Mouse (Mus musculus) forebrain, embryonic 14.5 days (tissue): ENCODE data around the gene Ehbp1l1. TPM values are rescaled to one million over a fixed set of nuclear protein-coding genes. Genes with fewer than 3 reads are reported as not detected.

Experiments
- ATAC-seq: fragments of 200-750 bp; cut with Nextera tagmentation; 2 replicates; pipeline ENCODE4 v1.8.0; 2017; ENCODE audit warnings: mild to moderate bottlenecking, moderate library complexity
- DNase-seq: peaks from one replicate; pipeline ENCODE4 v3.0.0-alpha.2; 2015; ENCODE audit warnings: low spot score
- H3K27ac ChIP-seq: fragments of 300-500 bp; sonication (generic); 2 replicates; pipeline ENCODE4 v1.5.1; 2014; ENCODE audit warnings: low read depth, mild to moderate bottlenecking, control low read depth, low read length, moderate library complexity
- H3K27me3 ChIP-seq: fragments of 300-500 bp; sonication (generic); replicated peaks from 2 replicates; pipeline ENCODE4 v1.6.1; 2014; ENCODE audit warnings: low read length, control low read depth, mixed read lengths; ENCODE audit not compliant: control insufficient read depth, insufficient read depth
- H3K36me3 ChIP-seq: fragments of 300-500 bp; sonication (generic); 2 replicates; pipeline ENCODE4 v1.6.1; 2014; ENCODE audit warnings: low read length, control low read depth; ENCODE audit not compliant: control insufficient read depth, insufficient read depth
- H3K4me1 ChIP-seq: fragments of 300-500 bp; sonication (generic); 2 replicates; pipeline ENCODE4 v1.6.1; 2014; ENCODE audit warnings: antibody characterized with exemption, low read length, control low read depth; ENCODE audit not compliant: control insufficient read depth, insufficient read depth
- H3K4me2 ChIP-seq: fragments of 300-500 bp; sonication (generic); 2 replicates; pipeline ENCODE4 v1.6.1; 2014; ENCODE audit warnings: mild to moderate bottlenecking, control low read depth, low read length
- H3K4me3 ChIP-seq: fragments of 300-500 bp; sonication (generic); 2 replicates; pipeline ENCODE4 v1.5.1; 2014; ENCODE audit warnings: low read depth, low read length, control low read depth
- H3K9ac ChIP-seq: fragments of 300-500 bp; sonication (generic); 2 replicates; pipeline ENCODE4 v1.6.1; 2014; ENCODE audit warnings: mild to moderate bottlenecking, low read length, control low read depth, moderate library complexity
- H3K9me3 ChIP-seq: fragments of 300-500 bp; sonication (generic); replicated peaks from 2 replicates; pipeline ENCODE4 v1.6.1; 2016; ENCODE audit warnings: low read length, control low read depth, mixed read lengths; ENCODE audit not compliant: control insufficient read depth
- WGBS: fragments of 180-500 bp; shearing (Covaris S2); extraction: QIAGEN DNeasy Blood & Tissue Kit; methylation state at CpG from one replicate; pipeline ENCODE4 v1.1.7; 2014; 5-methylcytosine and 5-hydroxymethylcytosine counted together
- polyA plus RNA-seq: library from polyadenylated mRNA; unstranded; fragments of >200 nt; fragmentation: Nextera tagmentation; extraction: Ambion mirVana; gene quantifications from 2 replicates; pipeline ENCODE4 v1.2.1, GENCODE M21; 2014

The Ehbp1l1 gene
- polyA plus RNA-seq, 1 experiment from 2014 or later: 7.0 TPM

- no peaks in the 10 kb centered on the region for H3K27me3 ChIP-seq
- H3K4me1 ChIP-seq: no peaks in the 10 kb centered on the region
- no peak for ATAC-seq
- H3K27ac ChIP-seq: no peak within 1 kb of the TSS
- no peaks in the 10 kb centered on the region for H3K9me3 ChIP-seq
- H3K4me3 ChIP-seq: no peak within 1 kb of the TSS
- no peak within 1 kb of the TSS for H3K9ac ChIP-seq
- 79% methylated on average over 17 of the region's 17 CpGs for WGBS
- no peak within 1 kb of the TSS for H3K4me2 ChIP-seq
- peaks cover 72% of the 10 kb centered on the region for H3K36me3 ChIP-seq
- DNase-seq: no peak
These were observed 21.8 kb downstream of the Ehbp1l1 start, which contains the start of gene Kcnk7 for GRCm38 (mm10) chr19:5704163-5704800. Kcnk7 (plus strand) TSS chr19:5704367.

- no peaks in the 10 kb centered on the region for H3K9me3 ChIP-seq
- peak; percentile 68 for DNase-seq
- H3K27me3 ChIP-seq: no peaks in the 10 kb centered on the region
- peak; percentile 83 for ATAC-seq
- peak overlapping the region; percentile 51 for H3K9ac ChIP-seq
- H3K4me1 ChIP-seq: peaks cover 8% of the 10 kb centered on the region
- peak overlapping the region; percentile 31 for H3K4me3 ChIP-seq
- 5% methylated on average over 41 of the region's 41 CpGs for WGBS
- H3K4me2 ChIP-seq: peak overlapping the region; percentile 58
- H3K36me3 ChIP-seq: peaks cover 88% of the 10 kb centered on the region
- H3K27ac ChIP-seq: no peak overlapping the region
These were observed 30.2 kb downstream of the Ehbp1l1 start for GRCm38 (mm10) chr19:5695849-5696462.

GRCm38 (mm10) chr19:5693801-5694200 is 32.3 kb downstream of the Ehbp1l1 start:
- H3K9me3 ChIP-seq: no peaks in the 10 kb centered on the region
- H3K4me1 ChIP-seq: peaks cover 16% of the 10 kb centered on the region
- H3K36me3 ChIP-seq: peaks cover 72% of the 10 kb centered on the region
- H3K27me3 ChIP-seq: no peaks in the 10 kb centered on the region
- H3K4me3 ChIP-seq: no peak overlapping the region
- 83% methylated on average over 6 of the region's 6 CpGs for WGBS
- no peak for DNase-seq
- H3K9ac ChIP-seq: 0 out of 2 replicates have a peak overlapping the region, but pooled peaks have one; percentile 8
- H3K4me2 ChIP-seq: no peak overlapping the region
- ATAC-seq: no peak
- no peak overlapping the region for H3K27ac ChIP-seq

- WGBS: 86% methylated on average over 10 of the region's 10 CpGs
- no peaks in the 10 kb centered on the region for H3K27me3 ChIP-seq
- no peak for DNase-seq
- H3K27ac ChIP-seq: 0 out of 2 replicates have a peak overlapping the region, but pooled peaks have one; percentile 27
- no peaks in the 10 kb centered on the region for H3K9me3 ChIP-seq
- peaks cover 17% of the 10 kb centered on the region for H3K4me1 ChIP-seq
- H3K36me3 ChIP-seq: peaks cover 63% of the 10 kb centered on the region
- H3K4me3 ChIP-seq: no peak overlapping the region
- H3K9ac ChIP-seq: peak overlapping the region; percentile 32; the same call in 1 of the 2 replicates
- no peak for ATAC-seq
- H3K4me2 ChIP-seq: 0 out of 2 replicates have a peak overlapping the region, but pooled peaks have one; percentile 4
These were observed 33.2 kb downstream of the Ehbp1l1 start for GRCm38 (mm10) chr19:5692913-5693396.

- no peaks in the 10 kb centered on the region for H3K9me3 ChIP-seq
- peak overlapping the region; percentile 40 for H3K9ac ChIP-seq
- H3K27ac ChIP-seq: peak overlapping the region; percentile 27; the same call in 1 of the 2 replicates
- DNase-seq: no peak
- peaks cover 57% of the 10 kb centered on the region for H3K36me3 ChIP-seq
- H3K4me2 ChIP-seq: peak overlapping the region; percentile 4; the same call in 1 of the 2 replicates
- ATAC-seq: no peak
- H3K4me3 ChIP-seq: no peak overlapping the region
- H3K27me3 ChIP-seq: no peaks in the 10 kb centered on the region
- 74% methylated on average over 10 of the region's 10 CpGs for WGBS
- H3K4me1 ChIP-seq: peaks cover 23% of the 10 kb centered on the region
These were observed 33.8 kb downstream of the Ehbp1l1 start for GRCm38 (mm10) chr19:5692086-5692912.

- no peaks in the 10 kb centered on the region for H3K27me3 ChIP-seq
- 0 out of 2 replicates have a peak overlapping the region, but pooled peaks have one; percentile 89 for H3K4me3 ChIP-seq
- WGBS: 93% methylated on average over 5 of the region's 5 CpGs
- no peak overlapping the region for H3K27ac ChIP-seq
- H3K9ac ChIP-seq: peak overlapping the region; percentile 40
- peak overlapping the region; percentile 100 for H3K4me2 ChIP-seq
- no peaks in the 10 kb centered on the region for H3K9me3 ChIP-seq
- ATAC-seq: no peak
- no peak for DNase-seq
- peaks cover 24% of the 10 kb centered on the region for H3K4me1 ChIP-seq
- peaks cover 54% of the 10 kb centered on the region for H3K36me3 ChIP-seq
These were observed 34.5 kb downstream of the Ehbp1l1 start for GRCm38 (mm10) chr19:5691601-5692000.

- H3K36me3 ChIP-seq: peaks cover 55% of the 10 kb centered on the region
- DNase-seq (no peak), ATAC-seq (no peak)
- peak overlapping the region; percentile 89 for H3K4me3 ChIP-seq
- H3K27me3 ChIP-seq: no peaks in the 10 kb centered on the region
- WGBS: 77% methylated on average over 15 of the region's 15 CpGs
- peak overlapping the region; percentile 84 for H3K9ac ChIP-seq
- peak overlapping the region; percentile 61; the same call in 1 of the 2 replicates for H3K27ac ChIP-seq
- H3K4me1 ChIP-seq: peaks cover 21% of the 10 kb centered on the region
- H3K9me3 ChIP-seq: no peaks in the 10 kb centered on the region
- H3K4me2 ChIP-seq: peak overlapping the region; percentile 100
These were observed 35.8 kb downstream of the Ehbp1l1 start for GRCm38 (mm10) chr19:5690343-5690735.

GRCm38 (mm10) chr19:5689565-5690342 is 36.4 kb downstream of the Ehbp1l1 start:
- Histone ChIP-seq H3K4me3 (peak overlapping the region; percentile 89), H3K36me3 (peaks cover 55% of the 10 kb centered on the region), H3K4me1 (peaks cover 21% of the 10 kb centered on the region), H3K27me3 (no peaks in the 10 kb centered on the region), H3K27ac (peak overlapping the region; percentile 61), H3K9me3 (no peaks in the 10 kb centered on the region), H3K9ac (peak overlapping the region; percentile 84), H3K4me2 (peak overlapping the region; percentile 100)
- WGBS: 9% methylated on average over 42 of the region's 42 CpGs
- DNase-seq: peak; percentile 66
- ATAC-seq: peak; percentile 29; the same call in 1 of the 2 replicates
